Mouse (Mus musculus): ENCODE measurements around the gene Nfkb2.

Gene Nfkb2

GRCm38 (mm10) chr19:46322996-46323572 lies 19.0 kb downstream of the Nfkb2 start:
- DNase-seq = no peak

- DNase-seq = no peak
These were observed 19.6 kb downstream of the Nfkb2 start for GRCm38 (mm10) chr19:46323716-46324115.

GRCm38 (mm10) chr19:46324366-46324765 lies 20.2 kb downstream of the Nfkb2 start:
- no peak for DNase-seq

- no peak for DNase-seq
These were observed 20.8 kb downstream of the Nfkb2 start for GRCm38 (mm10) chr19:46324918-46325317.

- DNase-seq = no peak
These were observed 22.1 kb downstream of the Nfkb2 start for GRCm38 (mm10) chr19:46326019-46326755.

- DNase-seq = peak; percentile 66
These were observed 22.7 kb downstream of the Nfkb2 start, which contains the start of gene Psd for GRCm38 (mm10) chr19:46326756-46327305. TSS of gene Psd (minus strand) at chr19:46327156.

GRCm38 (mm10) chr19:46327531-46328064 lies 23.5 kb downstream of the Nfkb2 start:
- DNase-seq = no peak

- peak; percentile 95 for DNase-seq
These were observed 24.2 kb downstream of the Nfkb2 start, which contains the start of gene Fbxl15 for GRCm38 (mm10) chr19:46328081-46329030. TSS of gene Fbxl15 (plus strand) at chr19:46328184.

- DNase-seq = no peak
These were observed 25.0 kb downstream of the Nfkb2 start for GRCm38 (mm10) chr19:46329031-46329641.

GRCm38 (mm10) chr19:46329951-46330350 lies 25.8 kb downstream of the Nfkb2 start:
- peak; percentile 88 for DNase-seq

- DNase-seq = no peak
These were observed 26.6 kb downstream of the Nfkb2 start for GRCm38 (mm10) chr19:46330696-46331095.

GRCm38 (mm10) chr19:46331326-46331725 lies 27.2 kb downstream of the Nfkb2 start:
- DNase-seq = no peak

GRCm38 (mm10) chr19:46331936-46332335 lies 27.8 kb downstream of the Nfkb2 start:
- DNase-seq = no peak

- no peak for DNase-seq
These were observed 28.7 kb downstream of the Nfkb2 start for GRCm38 (mm10) chr19:46332721-46333339.

GRCm38 (mm10) chr19:46333906-46334305 lies 29.8 kb downstream of the Nfkb2 start:
- no peak for DNase-seq

GRCm38 (mm10) chr19:46337719-46338330 lies 33.7 kb downstream of the Nfkb2 start:
- no peak for DNase-seq

- DNase-seq = peak; percentile 95
These were observed 34.3 kb downstream of the Nfkb2 start, which contains the start of gene Cuedc2 for GRCm38 (mm10) chr19:46338331-46338936. TSS of gene Cuedc2 (minus strand) at chr19:46338702.

- DNase-seq = no peak
These were observed 34.8 kb downstream of the Nfkb2 start for GRCm38 (mm10) chr19:46338942-46339286.

- DNase-seq = peak; percentile 42
These were observed 35.3 kb downstream of the Nfkb2 start for GRCm38 (mm10) chr19:46339287-46339971.

Data from liver (tissue).